Mouse (Mus musculus) cerebellum, adult 2 months (tissue): Measurements from ENCODE around the gene Nae1.

Experiments
- CTCF ChIP-seq: fragments of 200-500 bp; IDR thresholded peaks from 2 replicates; pipeline ENCODE4 v1.5.1; 2011; ENCODE audit warnings: low read depth, mild to moderate bottlenecking, control low read depth, low read length, moderate library complexity, borderline replicate concordance; ENCODE audit not compliant: insufficient read depth
- POLR2A ChIP-seq: fragments of 200-500 bp; IDR thresholded peaks from 2 replicates; pipeline ENCODE4 v1.6.1; 2011; ENCODE audit warnings: low read length, control low read depth, borderline replicate concordance; ENCODE audit not compliant: insufficient read depth

- TF ChIP-seq CTCF (no peak), POLR2A (0 out of 2 replicates have a peak, but pooled peaks have one; percentile 28)
Observed at GRCm38 (mm10) chr8:104509061-104510006, 25.1 kb downstream of the Nae1 start, which contains the start of gene Terb1.
